Mouse (Mus musculus) left cerebral cortex, postnatal 4 days (tissue): ENCODE data around the gene Sez6l2. TPM values are rescaled to one million over a fixed set of nuclear protein-coding genes. Genes with fewer than 3 reads are reported as not detected.

ENCODE experiments used
- DNase-seq: peaks from one replicate; pipeline ENCODE4 v3.0.0-alpha.2; 2022
- intact Hi-C: fragments of 180-260 bp; cut with DNase I; formaldehyde crosslinking; loops from one replicate; pipeline ENCODE4 v1.15.1; 2025
- total RNA-seq, 2 experiments: library from RNA; stranded (reverse); gene quantifications; 2 replicates each; pipeline ENCODE4 v1.2.3; 2021

Sez6l2 gene
- total RNA-seq, 2 experiments from 2014 or later: 214 to 235 TPM

DNA sequence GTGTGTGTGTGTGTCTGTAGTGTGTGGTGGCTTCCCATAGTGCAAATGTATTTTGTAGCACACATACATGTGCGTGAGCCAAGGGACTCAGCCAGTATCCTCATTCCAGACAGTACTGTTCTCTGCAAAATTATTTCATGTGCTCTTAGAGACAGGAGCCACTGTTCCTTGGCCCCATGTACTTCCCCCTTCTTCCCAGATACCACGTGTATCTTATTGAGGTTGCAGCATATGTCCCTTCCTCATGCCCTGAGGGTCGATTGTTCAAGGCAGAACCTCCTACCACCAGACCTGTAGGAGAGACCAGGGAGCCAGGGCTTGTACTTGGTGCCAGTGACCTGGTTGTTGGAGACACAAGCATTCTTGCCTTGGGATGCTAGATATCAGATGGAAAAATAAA, 4.8 kb downstream of the Sez6l2 start:
- DNase-seq: no peak
- intact Hi-C loops: no loop called here

- no peak for DNase-seq
- intact Hi-C loops: no loop called here
These were observed 9.4 kb downstream of the Sez6l2 start for GRCm38 (mm10) chr7:126959780-126960179.

DNA sequence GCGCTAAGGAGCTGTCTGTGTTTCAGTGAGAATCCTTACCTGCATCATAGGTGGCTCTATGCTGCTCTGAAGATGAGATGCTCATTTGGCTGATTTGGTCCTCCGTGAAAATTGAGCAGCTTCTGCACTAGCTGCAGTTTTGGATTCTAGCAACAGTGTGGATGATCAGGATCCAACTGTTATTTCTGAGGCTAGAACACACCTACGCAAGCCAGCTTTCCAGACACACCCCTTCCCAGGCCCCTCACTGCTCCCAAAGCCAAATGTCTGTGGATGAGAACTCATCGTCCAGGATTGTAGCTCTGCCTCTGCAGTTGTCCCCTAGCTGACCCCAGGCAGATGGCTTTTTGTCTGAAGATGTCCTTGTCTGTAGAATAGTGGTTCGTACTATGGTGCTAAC, 10.7 kb downstream of the Sez6l2 start:
- intact Hi-C loops: no loop called here
- DNase-seq: no peak

GRCm38 (mm10) chr7:126961965-126962364, 11.6 kb downstream of the Sez6l2 start:
- no peak for DNase-seq
- intact Hi-C loops: no loop called here

DNA sequence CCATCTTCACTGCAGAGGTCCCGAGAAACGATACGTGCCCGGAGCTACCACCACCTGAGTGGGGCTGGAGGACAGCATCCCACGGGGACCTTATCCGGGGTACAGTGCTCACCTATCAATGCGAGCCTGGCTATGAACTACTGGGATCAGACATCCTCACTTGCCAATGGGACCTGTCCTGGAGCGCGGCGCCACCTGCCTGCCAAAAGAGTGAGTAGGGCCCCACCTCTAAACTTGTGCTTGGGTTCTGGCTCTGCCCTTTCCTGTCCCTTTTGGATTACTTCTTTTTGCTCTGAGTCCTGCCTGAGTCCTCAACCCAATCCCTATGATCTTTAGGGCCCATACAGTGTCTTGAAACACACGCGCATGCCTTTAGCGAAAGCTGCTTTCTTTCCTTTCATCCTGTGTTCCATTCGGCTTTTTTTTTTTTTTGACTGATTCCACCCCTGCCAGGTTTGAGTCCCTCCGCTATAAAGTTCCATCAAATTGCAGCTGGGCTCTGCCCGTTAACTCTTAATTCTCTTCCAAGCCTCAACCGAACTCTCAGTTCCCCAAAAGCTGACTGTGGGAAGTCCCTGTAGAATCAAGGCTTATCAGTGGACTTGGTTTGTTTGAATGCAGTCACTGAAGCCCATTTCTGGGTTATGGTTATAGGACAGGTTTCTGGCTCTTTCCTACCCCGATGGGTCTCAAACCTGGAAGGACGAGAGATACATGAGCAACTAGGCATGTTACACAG, 13.4 kb downstream of the Sez6l2 start:
- peak; percentile 34 for DNase-seq
- intact Hi-C loops: no loop called here

DNA sequence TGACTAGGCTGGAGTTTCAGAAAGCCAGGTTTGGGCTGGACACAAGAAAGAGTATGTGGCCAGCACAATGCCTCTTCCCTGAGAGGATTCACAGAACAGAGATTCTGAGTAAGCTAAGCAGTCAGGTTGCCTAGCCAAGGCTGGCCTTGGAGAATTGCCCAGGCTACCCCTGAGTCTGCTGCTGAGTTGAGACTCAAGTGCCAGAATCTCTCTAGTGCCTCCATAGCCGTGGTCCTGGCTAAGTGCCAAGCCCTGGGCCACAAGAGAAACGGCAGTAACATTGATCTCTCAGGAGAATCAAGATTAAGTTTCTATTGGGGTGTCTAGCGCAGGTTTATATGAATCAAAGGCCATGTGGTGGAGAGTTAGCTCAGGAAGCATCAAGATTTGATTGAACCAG, 15.2 kb downstream of the Sez6l2 start:
- DNase-seq: peak; percentile 39
- intact Hi-C loops: no loop called here

DNA sequence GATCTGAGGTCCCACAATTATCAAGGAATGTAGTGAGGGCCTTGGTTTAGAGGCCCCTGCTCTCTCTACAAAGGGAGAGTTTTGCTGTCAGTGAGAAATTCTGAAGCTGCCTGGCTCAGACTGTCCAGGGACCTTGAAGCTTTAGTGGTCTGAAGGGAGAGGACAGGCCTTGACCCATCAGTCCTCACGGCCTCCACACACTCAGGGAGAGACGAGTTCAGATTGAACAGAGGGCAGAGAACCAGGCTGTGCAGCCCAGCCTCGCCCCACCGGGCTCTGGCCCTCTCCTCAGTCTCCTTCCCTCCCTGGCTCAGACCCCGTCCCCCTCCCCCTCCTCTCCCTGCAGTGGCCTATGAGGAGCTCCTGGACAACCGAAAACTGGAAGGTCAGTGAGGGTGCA, 17.0 kb downstream of the Sez6l2 start:
- no peak for DNase-seq
- intact Hi-C loops: no loop called here

DNA sequence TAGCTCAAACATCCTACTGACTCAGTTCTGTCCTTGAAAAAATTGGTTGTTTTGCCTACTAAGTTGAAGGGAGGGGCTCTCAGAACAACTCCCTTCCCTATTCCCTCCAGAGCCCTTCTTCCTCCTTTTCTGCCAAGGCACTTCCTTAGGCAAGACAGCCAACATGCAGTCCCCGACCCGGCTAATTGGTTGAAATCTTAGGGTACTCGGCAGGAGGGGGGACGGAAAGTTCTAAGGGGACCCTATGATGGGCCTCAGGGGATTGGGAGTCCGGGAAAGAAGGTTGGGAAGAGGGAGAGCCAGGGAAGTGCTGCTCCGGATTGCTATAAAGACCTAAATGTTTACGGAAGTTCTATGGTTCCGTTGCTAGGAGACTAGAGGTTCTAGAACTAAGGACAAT, 25.1 kb downstream of the Sez6l2 start:
- intact Hi-C loops: no loop called here
- no peak for DNase-seq

- intact Hi-C loops: no loop called here
- DNase-seq: no peak
These were observed 25.4 kb downstream of the Sez6l2 start, which contains the start of gene Cdipt for GRCm38 (mm10) chr7:126975893-126975949. TSS of gene Cdipt (plus strand) at chr7:126975914.

DNA sequence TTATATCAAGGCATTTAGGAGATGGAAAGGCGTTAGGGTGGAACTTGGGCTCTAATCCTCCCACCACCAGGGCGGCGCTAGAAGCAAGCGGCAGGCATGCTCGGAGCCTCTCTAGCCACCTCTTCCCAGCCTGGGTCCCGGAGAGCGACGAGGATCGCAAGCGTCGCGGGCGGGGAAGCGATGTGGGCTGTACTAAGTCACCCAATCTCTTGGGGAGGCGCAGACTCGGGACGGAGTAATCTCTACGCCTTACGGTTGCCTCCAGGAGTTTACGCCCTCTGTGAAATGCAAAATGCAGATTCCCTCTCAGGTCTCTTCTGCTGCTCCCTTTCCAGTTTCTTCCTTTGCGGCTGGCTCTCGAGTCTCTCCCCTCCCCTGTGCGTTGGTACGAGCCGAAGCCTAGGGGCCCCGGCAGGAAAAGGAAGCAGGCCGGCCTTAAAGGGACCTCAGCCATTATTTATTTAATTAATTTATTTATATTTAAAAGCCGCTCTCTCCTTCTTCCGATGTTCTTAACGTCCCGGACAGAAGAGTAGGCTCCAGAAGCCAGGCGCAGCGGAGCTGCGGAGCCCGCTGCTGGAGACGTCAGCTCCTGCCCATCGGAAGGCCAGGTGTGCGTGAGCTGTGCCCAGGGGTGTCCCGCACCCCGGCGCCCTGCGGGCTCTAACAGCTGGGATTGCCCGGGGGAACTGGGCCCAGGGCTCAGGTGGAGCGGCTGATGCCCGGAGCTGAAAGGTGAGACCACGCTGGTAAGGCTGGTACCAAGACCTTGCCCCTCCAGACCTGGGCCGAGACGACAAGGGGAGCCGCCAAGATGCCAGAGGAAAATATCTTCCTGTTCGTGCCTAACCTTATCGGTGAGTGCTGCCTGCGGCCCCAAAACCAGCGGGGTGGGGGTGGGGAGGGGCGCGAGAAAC, 25.8 kb downstream of the Sez6l2 start, which contains the start of gene Cdiptos:
Gene Cdiptos, minus strand, starts transcription at position 149 of the 917 bp plus-strand sequence.
- peak; percentile 98 for DNase-seq
- intact Hi-C loops: no loop called here

DNA sequence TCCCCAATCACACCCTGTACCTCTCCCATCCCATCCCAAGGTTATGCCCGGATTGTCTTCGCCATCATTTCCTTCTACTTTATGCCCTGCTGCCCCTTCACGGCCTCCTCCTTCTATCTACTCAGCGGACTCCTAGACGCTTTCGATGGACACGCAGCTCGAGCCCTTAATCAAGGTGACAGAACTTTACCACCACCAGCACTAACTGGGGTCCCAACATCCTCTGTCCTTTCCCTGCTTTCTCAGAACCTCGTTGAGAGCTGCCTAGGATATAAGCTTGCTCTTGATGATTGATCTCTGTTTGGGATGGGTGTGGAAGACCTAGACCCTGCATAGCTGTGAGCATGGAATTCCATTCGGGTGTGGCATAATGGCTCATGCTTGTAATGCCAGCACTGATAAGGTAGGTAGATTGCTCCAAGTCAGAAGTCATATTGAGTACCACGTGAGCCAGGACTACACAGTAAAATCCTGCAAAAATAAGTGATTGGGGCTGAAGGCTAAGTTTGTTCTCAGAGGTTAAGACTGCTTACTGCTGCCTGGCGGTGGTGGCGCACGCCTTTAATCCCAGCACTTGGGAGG, 26.6 kb downstream of the Sez6l2 start:
- intact Hi-C loops: no loop called here
- no peak for DNase-seq

- intact Hi-C loops: no loop called here
- no peak for DNase-seq
These were observed 28.5 kb downstream of the Sez6l2 start for GRCm38 (mm10) chr7:126978841-126979240.

- intact Hi-C loops: no loop called here
- DNase-seq: no peak
These were observed 31.2 kb downstream of the Sez6l2 start for GRCm38 (mm10) chr7:126981601-126982000.

GRCm38 (mm10) chr7:126982054-126982453, 31.7 kb downstream of the Sez6l2 start:
- DNase-seq: no peak
- intact Hi-C loops: no loop called here

GRCm38 (mm10) chr7:126983113-126983512, 32.8 kb downstream of the Sez6l2 start:
- no peak for DNase-seq
- intact Hi-C loops: no loop called here

DNA sequence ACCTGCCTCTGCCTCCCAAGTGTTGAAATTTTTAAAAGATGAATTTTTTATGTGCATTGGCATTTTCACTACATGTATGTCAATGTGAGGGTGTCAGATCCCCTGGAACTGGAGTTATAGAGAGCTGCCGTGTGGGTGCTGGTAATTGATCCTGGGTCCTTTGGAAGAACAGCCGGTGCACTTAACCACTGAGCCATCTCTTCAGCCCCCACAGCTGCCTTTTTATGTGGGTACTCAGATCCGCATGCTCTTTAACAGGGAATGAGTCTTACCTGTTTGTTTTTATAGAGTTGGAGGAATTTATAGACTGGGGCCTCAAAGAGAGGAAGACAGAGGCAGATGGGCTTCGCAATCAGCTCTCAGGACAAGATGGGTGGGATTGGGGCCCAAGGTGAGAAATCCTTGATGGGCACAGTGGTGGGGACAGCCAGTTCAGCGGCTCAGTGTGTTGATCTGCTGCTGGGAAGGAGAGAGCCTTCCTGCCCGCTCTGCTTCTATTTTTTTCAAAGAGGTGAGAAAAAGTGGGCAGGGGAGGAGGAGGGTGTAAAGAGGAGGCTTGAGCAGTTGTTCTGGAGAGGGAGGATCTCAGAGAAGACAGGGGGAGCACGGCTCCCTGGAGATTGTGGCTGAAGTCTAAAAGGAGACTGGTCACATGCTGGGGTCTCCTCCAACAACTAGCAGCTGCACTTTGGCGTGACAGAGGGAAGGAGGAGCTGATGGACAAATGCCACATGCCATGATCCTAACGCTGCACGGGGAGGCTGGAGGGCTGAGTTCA, 34.5 kb downstream of the Sez6l2 start:
- DNase-seq: no peak
- intact Hi-C loops: no loop called here

DNA sequence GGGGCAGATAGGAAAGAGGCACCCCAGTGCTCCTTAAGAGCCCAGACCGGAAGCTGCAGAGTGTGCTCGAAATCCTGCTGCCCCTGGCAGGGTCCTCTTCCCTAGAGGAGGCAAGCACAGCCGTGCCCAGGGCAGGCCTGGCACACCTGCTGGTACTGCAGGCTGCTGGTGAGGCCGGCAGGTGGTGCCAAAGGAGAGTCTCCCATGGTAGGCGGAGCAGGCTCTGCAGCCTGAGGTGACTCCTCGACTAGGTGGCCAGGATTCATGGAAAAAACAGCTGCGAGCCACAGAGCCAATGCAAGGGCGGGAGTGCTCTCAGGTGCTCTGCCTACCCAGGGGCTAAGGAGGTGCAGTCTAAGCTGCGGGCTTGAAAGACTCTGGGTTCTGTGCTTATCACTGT, 36.0 kb downstream of the Sez6l2 start:
- DNase-seq: peak; percentile 60
- intact Hi-C loops: no loop called here

DNA sequence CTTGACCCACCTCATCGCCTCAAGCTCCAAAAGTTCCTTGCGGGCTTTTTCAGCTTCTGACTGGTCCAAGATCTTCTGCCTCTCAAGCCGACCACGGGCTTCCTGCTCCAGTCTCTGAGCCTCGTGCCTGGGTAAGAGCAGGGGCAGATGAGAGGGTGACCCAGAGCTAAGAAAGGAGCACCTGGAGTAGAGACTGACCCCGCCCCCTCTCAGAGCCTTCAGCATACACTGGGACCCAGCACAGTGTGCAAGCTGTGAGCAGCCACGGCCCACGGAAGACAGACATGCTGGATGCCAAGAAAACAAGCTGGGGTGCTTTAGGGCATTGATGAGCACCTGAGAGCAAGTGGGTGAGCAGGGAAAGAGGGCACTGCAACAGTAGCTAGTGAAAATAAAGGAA, 38.5 kb downstream of the Sez6l2 start:
- DNase-seq: no peak
- intact Hi-C loops: no loop called here

DNA sequence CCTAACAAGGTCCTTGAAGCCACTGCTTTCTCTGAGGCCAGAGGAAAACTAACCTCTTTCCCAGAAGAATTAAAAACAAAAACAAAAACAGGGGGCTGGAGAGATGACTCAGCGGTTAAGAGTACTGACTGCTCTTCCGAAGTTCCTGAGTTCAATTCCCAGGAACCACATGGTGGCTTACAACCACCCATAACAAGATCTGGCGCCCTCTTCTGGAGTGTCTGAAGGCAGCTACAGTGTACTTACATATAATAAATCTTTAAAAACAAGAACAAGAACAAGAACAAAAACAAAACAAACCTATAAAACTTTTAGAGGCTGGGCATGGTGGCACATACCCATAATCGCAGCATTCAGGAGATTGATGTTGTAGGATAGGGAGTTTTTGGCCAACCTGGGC, 46.1 kb downstream of the Sez6l2 start:
- intact Hi-C loops: no loop called here

DNA sequence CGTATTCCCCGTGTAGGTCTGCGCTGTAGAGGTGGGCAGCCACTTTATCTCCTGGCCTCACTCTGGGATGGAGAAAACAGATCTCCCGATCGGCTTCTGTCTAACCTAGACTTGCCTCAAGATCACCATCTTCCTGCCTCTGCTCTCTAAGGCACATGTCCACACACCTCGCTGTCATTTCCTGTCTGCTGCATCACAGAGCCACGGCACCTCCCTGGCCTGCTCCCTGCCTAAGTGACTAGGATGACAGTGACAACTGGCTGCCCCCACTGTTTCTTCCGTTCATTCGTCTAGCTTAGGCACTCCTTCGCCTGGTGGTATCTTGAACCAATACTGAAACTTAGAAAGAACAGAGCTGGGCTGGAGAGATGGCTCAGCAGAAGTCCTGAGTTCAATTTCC, 49.2 kb downstream of the Sez6l2 start:
- intact Hi-C loops: no loop called here

More for the DNA sequence above, 46.1 kb downstream of the Sez6l2 start:
- DNase-seq: no peak

GRCm38 (mm10) chr7:127003620-127004019, 53.3 kb downstream of the Sez6l2 start:
- no peak for DNase-seq
- intact Hi-C loops: no loop called here

More for the DNA sequence above, 49.2 kb downstream of the Sez6l2 start:
- no peak for DNase-seq
